Mouse (Mus musculus) embryonic facial prominence, embryonic 15.5 days (tissue): Measurements from ENCODE around the gene Rgsl1. TPM values are rescaled to one million over a fixed set of nuclear protein-coding genes. Genes with fewer than 3 reads are reported as not detected.
A peak's percentile ranks its signal among the peaks of the same experiment; 100 is the strongest.

Experiments used
- ATAC-seq: fragments of 200-750 bp; cut with Nextera tagmentation; 2 replicates; pipeline ENCODE4 v1.8.0; 2017; ENCODE audit warnings: low read depth, moderate TSS enrichment; ENCODE audit not compliant: insufficient number of reproducible peaks, low FRiP score, low TSS enrichment
- H3K27ac ChIP-seq: fragments of 300-500 bp; sonication (generic); replicated peaks from 2 replicates; pipeline ENCODE4 v1.5.1; 2015; ENCODE audit warnings: mild to moderate bottlenecking, inconsistent platforms
- H3K27me3 ChIP-seq: fragments of 300-500 bp; sonication (generic); 2 replicates; pipeline ENCODE4 v1.6.1; 2015; ENCODE audit warnings: inconsistent platforms
- H3K36me3 ChIP-seq: fragments of 300-500 bp; sonication (generic); 2 replicates; pipeline ENCODE4 v1.6.1; 2015; ENCODE audit warnings: mild to moderate bottlenecking, inconsistent platforms
- H3K4me1 ChIP-seq: fragments of 300-500 bp; sonication (generic); 2 replicates; pipeline ENCODE4 v1.6.1; 2015; ENCODE audit warnings: inconsistent platforms
- H3K4me2 ChIP-seq: fragments of 300-500 bp; sonication (generic); replicated peaks from 2 replicates; pipeline ENCODE4 v1.6.1; 2015; ENCODE audit warnings: mild to moderate bottlenecking, inconsistent platforms
- H3K4me3 ChIP-seq: fragments of 300-500 bp; sonication (generic); replicated peaks from 2 replicates; pipeline ENCODE4 v1.5.1; 2015; ENCODE audit warnings: mild to moderate bottlenecking, inconsistent platforms
- H3K9ac ChIP-seq: fragments of 300-500 bp; sonication (generic); 2 replicates; pipeline ENCODE4 v1.6.1; 2015; ENCODE audit warnings: inconsistent platforms
- H3K9me3 ChIP-seq: fragments of 300-500 bp; sonication (generic); replicated peaks from 2 replicates; pipeline ENCODE4 v1.6.1; 2016; ENCODE audit warnings: inconsistent platforms
- WGBS: fragments of 180-500 bp; shearing (Covaris S2); methylation state at CpG from one replicate; pipeline ENCODE4 v1.1.7; 2015; 5-methylcytosine and 5-hydroxymethylcytosine counted together
- polyA plus RNA-seq: library from polyadenylated mRNA; unstranded; fragments of >200 nt; fragmentation: Nextera tagmentation; extraction: Ambion mirVana; gene quantifications from 2 replicates; pipeline ENCODE4 v1.2.1, GENCODE M21; 2015

Rgsl1 gene
- polyA plus RNA-seq, 1 experiment from 2014 or later, result 0.37 TPM

DNA sequence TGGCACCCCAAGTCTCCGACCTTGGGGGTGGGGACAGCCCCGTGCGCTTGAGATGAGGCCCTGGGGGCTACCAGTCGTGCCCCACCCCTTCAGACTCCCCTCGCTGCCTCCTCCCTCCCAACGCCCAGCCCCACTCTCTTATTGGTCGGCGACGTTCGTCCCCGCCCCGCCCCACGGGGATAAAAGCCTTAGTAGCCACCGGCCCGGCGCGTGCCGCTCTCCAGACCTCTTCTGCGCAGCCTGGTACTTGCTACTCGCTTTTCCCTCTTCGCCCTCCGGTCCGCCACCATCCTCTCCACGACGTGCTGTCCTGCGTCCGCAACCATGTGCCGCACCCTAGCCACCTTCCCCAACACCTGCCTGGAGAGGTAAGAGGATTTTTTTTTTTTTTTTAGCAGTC, 103.8 kb downstream of the Rgsl1 start, which contains the start of gene Rgs16:
TSS of gene Rgs16 (plus strand) at position 205 of the 400 bp plus-strand sequence.
- Histone ChIP-seq H3K4me3 (peak within 1 kb of the TSS; percentile 46), H3K4me2 (peak within 1 kb of the TSS; percentile 78), H3K27me3 (peaks cover 28% of the 10 kb centered on the region), H3K9me3 (no peaks in the 10 kb centered on the region), H3K4me1 (peaks cover 46% of the 10 kb centered on the region), H3K9ac (peak within 1 kb of the TSS; percentile 37; the same call in 1 of the 2 replicates), H3K27ac (no peak within 1 kb of the TSS), H3K36me3 (no peaks in the 10 kb centered on the region)
- under 1% methylated on average over 28 of the region's 28 CpGs for WGBS
- peak; percentile 80 for ATAC-seq

- WGBS, result 12% methylated on average over 13 of the region's 13 CpGs
- H3K36me3 ChIP-seq, result no peaks in the 10 kb centered on the region
- H3K4me2 ChIP-seq, result peak overlapping the region; percentile 78
- no peak for ATAC-seq
- peaks cover 46% of the 10 kb centered on the region for H3K4me1 ChIP-seq
- no peak overlapping the region for H3K9ac ChIP-seq
- no peak overlapping the region for H3K27ac ChIP-seq
- H3K27me3 ChIP-seq, result peaks cover 31% of the 10 kb centered on the region
- H3K9me3 ChIP-seq, result no peaks in the 10 kb centered on the region
- H3K4me3 ChIP-seq, result peak overlapping the region; percentile 46
These were observed 104.4 kb downstream of the Rgsl1 start for GRCm38 (mm10) chr1:153739437-153740015.

- peaks cover 59% of the 10 kb centered on the region for H3K4me1 ChIP-seq
- no peak overlapping the region for H3K9ac ChIP-seq
- no peaks in the 10 kb centered on the region for H3K36me3 ChIP-seq
- WGBS, result 32% methylated on average over 9 of the region's 9 CpGs
- H3K27ac ChIP-seq, result no peak overlapping the region
- H3K4me3 ChIP-seq, result no peak overlapping the region
- ATAC-seq, result no peak
- H3K4me2 ChIP-seq, result 0 out of 2 replicates have a peak overlapping the region, but pooled peaks have one; percentile 6
- peaks cover 34% of the 10 kb centered on the region for H3K27me3 ChIP-seq
- H3K9me3 ChIP-seq, result no peaks in the 10 kb centered on the region
These were observed 106.5 kb downstream of the Rgsl1 start for GRCm38 (mm10) chr1:153737101-153738085.

- 60% methylated on average over 6 of the region's 6 CpGs for WGBS
- no peak for ATAC-seq
- peaks cover 60% of the 10 kb centered on the region for H3K4me1 ChIP-seq
- no peak overlapping the region for H3K4me2 ChIP-seq
- H3K27me3 ChIP-seq, result peaks cover 28% of the 10 kb centered on the region
- H3K9me3 ChIP-seq, result no peaks in the 10 kb centered on the region
- H3K27ac ChIP-seq, result no peak overlapping the region
- H3K4me3 ChIP-seq, result no peak overlapping the region
- H3K36me3 ChIP-seq, result no peaks in the 10 kb centered on the region
- no peak overlapping the region for H3K9ac ChIP-seq
These were observed 107.8 kb downstream of the Rgsl1 start for GRCm38 (mm10) chr1:153736096-153736495.

DNA sequence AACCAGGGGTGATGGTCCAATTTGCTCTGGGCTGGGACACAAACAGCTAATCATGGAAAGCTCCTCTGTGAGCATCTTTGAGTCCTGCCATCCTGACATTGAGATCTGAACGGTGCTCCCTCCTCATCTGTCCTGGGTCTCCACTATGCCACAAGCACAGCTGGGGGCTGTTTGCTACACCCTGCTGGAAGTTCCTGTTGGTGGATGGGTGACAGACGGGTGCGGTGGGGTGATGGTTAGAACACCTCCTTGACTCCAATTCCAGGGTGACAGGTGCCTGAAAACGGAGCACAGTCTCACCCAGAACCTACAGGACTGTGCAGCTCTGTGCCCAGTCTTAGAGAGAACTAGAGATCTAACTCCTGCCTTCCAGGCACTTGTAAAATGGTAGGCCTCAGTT, 109.1 kb downstream of the Rgsl1 start:
- Histone ChIP-seq H3K9ac (no peak overlapping the region), H3K4me2 (no peak overlapping the region), H3K36me3 (no peaks in the 10 kb centered on the region), H3K4me3 (no peak overlapping the region), H3K9me3 (no peaks in the 10 kb centered on the region), H3K27me3 (peaks cover 22% of the 10 kb centered on the region), H3K4me1 (peaks cover 53% of the 10 kb centered on the region), H3K27ac (no peak overlapping the region)
- 77% methylated on average over 4 of the region's 4 CpGs for WGBS
- ATAC-seq, result no peak

- H3K4me1 ChIP-seq, result peaks cover 43% of the 10 kb centered on the region
- H3K4me3 ChIP-seq, result no peak overlapping the region
- 40% methylated on average over 9 of the region's 9 CpGs for WGBS
- H3K4me2 ChIP-seq, result no peak overlapping the region
- H3K27me3 ChIP-seq, result peaks cover 10% of the 10 kb centered on the region; the same call in 1 of the 2 replicates
- no peak overlapping the region for H3K9ac ChIP-seq
- no peaks in the 10 kb centered on the region for H3K9me3 ChIP-seq
- H3K27ac ChIP-seq, result no peak overlapping the region
- no peaks in the 10 kb centered on the region for H3K36me3 ChIP-seq
- ATAC-seq, result peak; percentile 56; the same call in 1 of the 2 replicates
These were observed 110.8 kb downstream of the Rgsl1 start for GRCm38 (mm10) chr1:153733181-153733580.

- no peak overlapping the region for H3K27ac ChIP-seq
- peaks cover 19% of the 10 kb centered on the region for H3K4me1 ChIP-seq
- H3K27me3 ChIP-seq, result peaks cover 8% of the 10 kb centered on the region; the same call in 1 of the 2 replicates
- no peak for ATAC-seq
- H3K4me2 ChIP-seq, result no peak overlapping the region
- 40% methylated on average over 3 of the region's 3 CpGs for WGBS
- H3K9me3 ChIP-seq, result no peaks in the 10 kb centered on the region
- H3K4me3 ChIP-seq, result no peak overlapping the region
- no peaks in the 10 kb centered on the region for H3K36me3 ChIP-seq
- no peak overlapping the region for H3K9ac ChIP-seq
These were observed 113.3 kb downstream of the Rgsl1 start for GRCm38 (mm10) chr1:153730671-153731070.

DNA sequence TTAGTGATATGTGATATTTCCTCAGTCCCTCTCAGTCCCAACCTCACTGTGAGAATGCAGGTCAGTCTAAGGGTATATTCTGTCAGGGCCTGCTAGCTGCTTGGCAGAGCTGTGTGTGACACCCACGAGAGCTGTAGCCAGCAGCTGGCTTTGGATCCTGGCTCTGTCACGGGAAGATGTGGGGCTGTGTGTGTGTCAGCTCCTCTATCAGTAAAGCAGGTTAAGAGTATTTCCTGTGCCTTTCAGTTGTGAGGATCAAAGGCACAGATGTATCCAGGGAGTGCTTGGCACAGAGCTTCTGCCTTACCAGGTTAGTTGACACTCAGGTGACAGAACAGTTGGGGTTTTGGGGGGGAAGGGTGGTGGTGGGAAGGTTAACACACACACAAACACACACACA, 114.1 kb downstream of the Rgsl1 start:
- ATAC-seq, result no peak

More for the DNA sequence above, 114.1 kb downstream of the Rgsl1 start:
- no peak overlapping the region for H3K4me3 ChIP-seq
- H3K9ac ChIP-seq, result no peak overlapping the region
- peaks cover 5% of the 10 kb centered on the region; the same call in 1 of the 2 replicates for H3K27me3 ChIP-seq
- H3K27ac ChIP-seq, result no peak overlapping the region
- no peak overlapping the region for H3K4me2 ChIP-seq
- no peaks in the 10 kb centered on the region for H3K36me3 ChIP-seq
- peaks cover 19% of the 10 kb centered on the region for H3K4me1 ChIP-seq
- no peaks in the 10 kb centered on the region for H3K9me3 ChIP-seq
- 57% methylated on average over 2 of the region's 2 CpGs for WGBS

Other genes starting within 250 kb of the Rgsl1 start
- gene Rgs8, start 191.1 kb downstream of the Rgsl1 start, polyA plus RNA-seq, result 0.77 and 1.0 TPM in 2 replicates
- 18.5 and 20.6 TPM in 2 replicates for gene Rgs16, start 103.8 kb downstream of the Rgsl1 start, polyA plus RNA-seq
- gene Rnasel, start 94.7 kb downstream of the Rgsl1 start, polyA plus RNA-seq, result 14.3 and 14.8 TPM in 2 replicates
- 0.46 and 0.49 TPM in 2 replicates for gene Teddm1b, start 30.2 kb upstream of the Rgsl1 start, polyA plus RNA-seq
- not detected in 2 replicates for gene Teddm1a, start 47.6 kb upstream of the Rgsl1 start, polyA plus RNA-seq
- 115 and 119 TPM in 2 replicates for gene Glul, start 55.8 kb upstream of the Rgsl1 start, polyA plus RNA-seq
- gene Teddm2, start 56.1 kb upstream of the Rgsl1 start, polyA plus RNA-seq, result 0.92 and 1.1 TPM in 2 replicates